Mouse (Mus musculus) embryonic facial prominence, embryonic 13.5 days (tissue): ENCODE data around the gene Cap2. TPM values are rescaled to one million over a fixed set of nuclear protein-coding genes. Genes with fewer than 3 reads are reported as not detected.
A peak's percentile ranks its signal among the peaks of the same experiment; 100 is the strongest.

Experiments used
- ATAC-seq: fragments of 200-750 bp; cut with Nextera tagmentation; 2 replicates; pipeline ENCODE4 v1.8.0; 2017; ENCODE audit warnings: low read depth; ENCODE audit not compliant: insufficient number of reproducible peaks, insufficient read depth, low FRiP score, low TSS enrichment
- H3K27ac ChIP-seq: fragments of 300-500 bp; sonication (generic); 2 replicates; pipeline ENCODE4 v1.5.1; 2015; ENCODE audit warnings: moderate library complexity, mild to moderate bottlenecking, inconsistent platforms
- H3K27me3 ChIP-seq: fragments of 300-500 bp; sonication (generic); 2 replicates; pipeline ENCODE4 v1.6.1; 2015; ENCODE audit warnings: mild to moderate bottlenecking, inconsistent platforms
- H3K36me3 ChIP-seq: fragments of 300-500 bp; sonication (generic); 2 replicates; pipeline ENCODE4 v1.6.1; 2015; ENCODE audit warnings: mild to moderate bottlenecking, inconsistent platforms
- H3K4me1 ChIP-seq: fragments of 300-500 bp; sonication (generic); 2 replicates; pipeline ENCODE4 v1.6.1; 2015; ENCODE audit warnings: inconsistent platforms
- H3K4me2 ChIP-seq: fragments of 300-500 bp; sonication (generic); 2 replicates; pipeline ENCODE4 v1.6.1; 2015; ENCODE audit warnings: moderate library complexity, mild to moderate bottlenecking, inconsistent platforms
- H3K4me3 ChIP-seq: fragments of 300-500 bp; sonication (generic); 2 replicates; pipeline ENCODE4 v1.5.1; 2015; ENCODE audit warnings: mild to moderate bottlenecking, inconsistent platforms
- H3K9ac ChIP-seq: fragments of 300-500 bp; sonication (generic); 2 replicates; pipeline ENCODE4 v1.6.1; 2015; ENCODE audit warnings: mild to moderate bottlenecking, inconsistent platforms
- H3K9me3 ChIP-seq: fragments of 300-500 bp; sonication (generic); 2 replicates; pipeline ENCODE4 v1.6.1; 2016; ENCODE audit warnings: inconsistent platforms
- WGBS: fragments of 180-500 bp; shearing (Covaris S2); methylation state at CpG from one replicate; pipeline ENCODE4 v1.1.7; 2015; ENCODE audit warnings: mixed read lengths; 5-methylcytosine and 5-hydroxymethylcytosine counted together
- polyA plus RNA-seq: library from polyadenylated mRNA; unstranded; fragments of >200 nt; fragmentation: Nextera tagmentation; extraction: Ambion mirVana; gene quantifications from 2 replicates; pipeline ENCODE4 v1.2.1, GENCODE M21; 2015

Gene Cap2
- polyA plus RNA-seq, 1 experiment from 2014 or later = 5.5 TPM

- WGBS = 86% methylated on average over 7 of the region's 7 CpGs
- ATAC-seq = no peak
These were observed 41.1 kb downstream of the Cap2 start for GRCm38 (mm10) chr13:46542782-46543181.

DNA sequence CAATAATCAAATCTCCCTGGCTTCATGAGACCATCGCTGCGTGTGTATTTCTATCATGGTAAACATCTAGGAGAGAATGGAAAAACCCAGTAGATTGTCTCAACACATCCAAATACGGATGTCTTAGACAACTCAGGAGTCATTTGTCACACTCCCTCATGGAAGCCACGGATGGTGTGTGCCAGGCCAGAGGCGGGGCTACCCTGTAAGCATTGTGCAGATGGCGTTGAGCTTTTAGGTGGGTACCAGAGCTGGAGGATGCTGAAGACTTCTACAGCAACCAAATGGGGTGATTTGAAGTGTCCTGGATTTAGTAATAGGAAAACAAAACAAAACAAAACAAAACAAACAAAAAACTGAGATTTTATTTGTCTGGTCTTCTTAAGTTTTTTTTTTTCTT lies 43.0 kb downstream of the Cap2 start:
- Histone ChIP-seq H3K4me2 (no peak overlapping the region), H3K9ac (no peak overlapping the region), H3K4me1 (no peaks in the 10 kb centered on the region), H3K27me3 (0 out of 2 replicates have a peak, but pooled peaks cover 3% of the 10 kb centered on the region), H3K27ac (no peak overlapping the region), H3K36me3 (no peaks in the 10 kb centered on the region), H3K9me3 (no peaks in the 10 kb centered on the region), H3K4me3 (no peak overlapping the region)
- 73% methylated on average over 6 of the region's 6 CpGs for WGBS
- ATAC-seq = no peak

More at GRCm38 (mm10) chr13:46542782-46543181, 41.1 kb downstream of the Cap2 start:
- no peaks in the 10 kb centered on the region for H3K9me3 ChIP-seq
- H3K36me3 ChIP-seq = no peaks in the 10 kb centered on the region
- H3K4me1 ChIP-seq = no peaks in the 10 kb centered on the region
- no peak overlapping the region for H3K4me2 ChIP-seq
- no peak overlapping the region for H3K9ac ChIP-seq
- no peak overlapping the region for H3K4me3 ChIP-seq
- H3K27me3 ChIP-seq = 0 out of 2 replicates have a peak, but pooled peaks cover 3% of the 10 kb centered on the region
- H3K27ac ChIP-seq = no peak overlapping the region

GRCm38 (mm10) chr13:46545081-46545480 lies 43.4 kb downstream of the Cap2 start:
- Histone ChIP-seq H3K9me3 (no peaks in the 10 kb centered on the region), H3K4me2 (no peak overlapping the region), H3K27me3 (0 out of 2 replicates have a peak, but pooled peaks cover 1% of the 10 kb centered on the region), H3K9ac (no peak overlapping the region), H3K4me3 (no peak overlapping the region), H3K27ac (no peak overlapping the region), H3K36me3 (no peaks in the 10 kb centered on the region), H3K4me1 (no peaks in the 10 kb centered on the region)
- 48% methylated on average over 9 of the region's 9 CpGs for WGBS
- ATAC-seq = no peak

DNA sequence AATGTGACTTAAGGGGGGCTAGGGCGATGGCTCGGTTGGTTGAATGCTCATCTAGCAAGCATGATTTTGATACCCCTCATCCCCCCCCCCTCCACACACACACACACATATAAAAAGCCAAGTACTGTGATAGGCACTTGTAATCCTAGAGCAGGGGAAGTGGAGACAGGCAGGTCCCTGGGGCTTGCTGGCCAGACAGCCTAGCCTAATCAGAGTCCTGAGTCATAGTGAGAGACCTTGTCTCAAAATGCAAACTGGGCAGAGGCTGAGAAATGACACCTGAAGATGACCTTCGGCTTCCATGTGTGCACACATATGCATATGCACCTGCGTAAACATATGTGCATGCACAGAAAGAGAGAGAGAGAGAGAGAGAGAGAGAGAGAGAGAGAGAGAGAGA lies 45.2 kb downstream of the Cap2 start:
- Histone ChIP-seq H3K9ac (no peak overlapping the region), H3K4me1 (no peaks in the 10 kb centered on the region), H3K27me3 (no peaks in the 10 kb centered on the region), H3K9me3 (no peaks in the 10 kb centered on the region), H3K4me3 (no peak overlapping the region), H3K36me3 (no peaks in the 10 kb centered on the region), H3K27ac (no peak overlapping the region), H3K4me2 (no peak overlapping the region)
- ATAC-seq = no peak
- 89% methylated on average over 4 of the region's 4 CpGs for WGBS

- Histone ChIP-seq H3K4me3 (no peak overlapping the region), H3K9me3 (no peaks in the 10 kb centered on the region), H3K27ac (no peak overlapping the region), H3K36me3 (no peaks in the 10 kb centered on the region), H3K27me3 (no peaks in the 10 kb centered on the region), H3K4me1 (no peaks in the 10 kb centered on the region), H3K4me2 (no peak overlapping the region), H3K9ac (no peak overlapping the region)
- no peak for ATAC-seq
- WGBS = 55% methylated on average over 1 of the region's 1 CpGs
These were observed 45.6 kb downstream of the Cap2 start for GRCm38 (mm10) chr13:46547253-46547652.

DNA sequence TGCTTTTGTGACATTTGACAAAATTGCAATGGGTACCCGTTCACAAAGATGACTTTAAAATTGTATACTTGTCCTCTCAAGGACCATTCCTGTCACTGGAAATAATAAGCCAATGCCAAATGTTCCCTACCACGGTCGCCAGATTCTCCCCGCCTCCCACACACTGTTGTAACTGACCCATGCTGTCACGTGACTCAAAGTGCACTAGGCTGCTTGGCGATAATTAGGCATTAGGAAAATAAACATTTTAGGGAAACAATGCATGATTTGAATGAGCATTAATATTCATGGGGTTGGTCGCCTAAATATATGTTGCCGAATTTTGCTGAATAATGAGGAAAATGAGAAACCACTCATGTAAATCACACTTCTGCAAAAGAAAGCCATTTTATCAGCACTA lies 46.5 kb downstream of the Cap2 start:
- Histone ChIP-seq H3K9ac (no peak overlapping the region), H3K27ac (no peak overlapping the region), H3K4me1 (no peaks in the 10 kb centered on the region), H3K27me3 (no peaks in the 10 kb centered on the region), H3K9me3 (no peaks in the 10 kb centered on the region), H3K4me3 (no peak overlapping the region), H3K4me2 (no peak overlapping the region), H3K36me3 (no peaks in the 10 kb centered on the region)
- no peak for ATAC-seq
- 80% methylated on average over 8 of the region's 8 CpGs for WGBS

GRCm38 (mm10) chr13:46548600-46549179 lies 47.0 kb downstream of the Cap2 start:
- WGBS = 88% methylated on average over 5 of the region's 5 CpGs
- no peak overlapping the region for H3K27ac ChIP-seq
- no peaks in the 10 kb centered on the region for H3K4me1 ChIP-seq
- H3K27me3 ChIP-seq = no peaks in the 10 kb centered on the region
- no peak overlapping the region for H3K4me3 ChIP-seq
- H3K36me3 ChIP-seq = no peaks in the 10 kb centered on the region
- no peaks in the 10 kb centered on the region for H3K9me3 ChIP-seq
- ATAC-seq = no peak
- no peak overlapping the region for H3K4me2 ChIP-seq
- no peak overlapping the region for H3K9ac ChIP-seq

DNA sequence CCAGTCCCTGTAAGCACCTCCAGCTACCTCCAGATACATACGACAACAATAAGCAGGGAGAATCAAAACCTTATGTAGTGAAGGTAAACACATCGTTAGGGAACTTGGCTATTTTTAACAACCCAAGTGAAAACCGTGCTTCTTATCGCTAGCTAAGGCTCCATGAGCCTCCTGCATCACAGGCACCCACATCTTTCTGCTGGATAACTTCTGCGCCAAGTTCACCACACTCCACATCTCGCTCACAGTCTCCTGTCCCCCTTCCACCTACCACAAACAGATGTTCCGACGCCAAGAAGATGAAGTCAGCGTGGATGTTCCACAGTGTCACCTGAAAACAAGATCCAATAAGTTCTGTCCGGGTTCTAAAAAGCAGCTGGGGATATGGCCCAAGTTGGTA lies 49.0 kb downstream of the Cap2 start:
- 79% methylated on average over 10 of the region's 10 CpGs for WGBS
- H3K4me3 ChIP-seq = no peak overlapping the region
- no peaks in the 10 kb centered on the region for H3K27me3 ChIP-seq
- no peaks in the 10 kb centered on the region for H3K9me3 ChIP-seq
- H3K36me3 ChIP-seq = no peaks in the 10 kb centered on the region
- H3K27ac ChIP-seq = no peak overlapping the region
- no peak overlapping the region for H3K9ac ChIP-seq
- no peaks in the 10 kb centered on the region for H3K4me1 ChIP-seq
- no peak overlapping the region for H3K4me2 ChIP-seq
- ATAC-seq = no peak

- Histone ChIP-seq H3K4me3 (no peak overlapping the region), H3K9me3 (peaks cover 6% of the 10 kb centered on the region), H3K4me1 (no peaks in the 10 kb centered on the region), H3K4me2 (no peak overlapping the region), H3K9ac (no peak overlapping the region), H3K36me3 (no peaks in the 10 kb centered on the region), H3K27me3 (no peaks in the 10 kb centered on the region), H3K27ac (no peak overlapping the region)
- ATAC-seq = no peak
- WGBS = 83% methylated on average over 9 of the region's 9 CpGs
These were observed 53.1 kb downstream of the Cap2 start for GRCm38 (mm10) chr13:46554736-46555135.

GRCm38 (mm10) chr13:46565913-46566312 lies 64.3 kb downstream of the Cap2 start:
- 77% methylated on average over 5 of the region's 5 CpGs for WGBS
- Histone ChIP-seq H3K4me2 (no peak overlapping the region), H3K9ac (no peak overlapping the region), H3K4me3 (no peak overlapping the region), H3K4me1 (peaks cover 3% of the 10 kb centered on the region), H3K27me3 (no peaks in the 10 kb centered on the region), H3K27ac (no peak overlapping the region), H3K9me3 (no peaks in the 10 kb centered on the region), H3K36me3 (no peaks in the 10 kb centered on the region)
- no peak for ATAC-seq

- Histone ChIP-seq H3K36me3 (no peaks in the 10 kb centered on the region), H3K4me1 (peaks cover 17% of the 10 kb centered on the region), H3K9me3 (no peaks in the 10 kb centered on the region), H3K27me3 (no peaks in the 10 kb centered on the region), H3K9ac (no peak overlapping the region), H3K4me3 (no peak overlapping the region), H3K4me2 (no peak overlapping the region), H3K27ac (no peak overlapping the region)
- 74% methylated on average over 8 of the region's 8 CpGs for WGBS
- no peak for ATAC-seq
These were observed 67.8 kb downstream of the Cap2 start for GRCm38 (mm10) chr13:46569469-46569868.

DNA sequence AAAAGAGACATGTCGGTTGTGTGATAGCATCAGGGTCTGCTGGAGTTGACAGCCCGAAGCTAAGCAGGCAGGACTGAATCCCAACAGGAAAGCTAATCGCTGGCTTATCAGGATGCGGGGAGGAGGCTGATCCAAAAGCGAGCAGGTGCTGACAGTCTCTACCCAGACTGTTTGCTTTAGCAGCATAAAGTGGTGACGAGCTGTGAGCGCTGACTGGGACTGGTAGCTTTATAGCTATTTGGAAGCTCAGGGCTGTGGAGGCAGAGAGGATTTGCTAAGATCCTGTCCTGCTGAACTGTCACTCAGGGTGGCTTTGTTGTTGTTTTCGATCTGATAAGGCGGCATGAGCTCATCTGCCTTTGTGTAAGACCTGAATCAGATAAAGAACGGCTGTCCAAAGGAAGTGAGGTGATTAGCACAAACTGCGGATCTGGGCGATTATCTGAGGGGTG lies 69.5 kb downstream of the Cap2 start:
- Histone ChIP-seq H3K36me3 (no peaks in the 10 kb centered on the region), H3K4me3 (no peak overlapping the region), H3K27me3 (no peaks in the 10 kb centered on the region), H3K9me3 (no peaks in the 10 kb centered on the region), H3K4me1 (peaks cover 17% of the 10 kb centered on the region), H3K9ac (no peak overlapping the region), H3K27ac (no peak overlapping the region), H3K4me2 (peak overlapping the region; percentile 40)
- no peak for ATAC-seq
- WGBS = 9% methylated on average over 12 of the region's 12 CpGs
